Mouse (Mus musculus): Measurements from ENCODE around the gene Rfxank.

Rfxank gene

DNA sequence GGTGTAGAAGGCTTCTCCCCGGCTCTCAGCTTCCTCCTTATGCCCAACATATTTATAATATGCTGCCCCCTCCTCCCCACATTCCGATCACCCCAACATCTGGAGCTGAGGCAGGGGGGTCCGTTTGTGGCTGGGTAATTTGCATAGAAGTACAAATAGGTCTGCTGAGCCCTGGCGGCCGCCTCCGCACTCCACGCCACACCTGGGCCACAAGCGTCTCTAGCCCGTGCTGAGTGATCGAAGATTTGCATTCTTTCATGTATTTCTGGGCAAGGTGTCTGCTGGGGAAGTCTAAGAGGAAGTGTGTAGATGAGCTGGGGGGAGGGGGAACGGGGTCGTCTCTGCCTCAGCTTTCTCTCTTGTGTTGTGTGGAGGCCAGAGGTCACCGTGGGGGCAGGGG, 21.1 kb upstream of the Rfxank start:
- no peak for TF ChIP-seq GATA4 (IDR thresholded peaks at IDR 0.05; ENCODE audit: insufficient replicate concordance, low read length)

DNA sequence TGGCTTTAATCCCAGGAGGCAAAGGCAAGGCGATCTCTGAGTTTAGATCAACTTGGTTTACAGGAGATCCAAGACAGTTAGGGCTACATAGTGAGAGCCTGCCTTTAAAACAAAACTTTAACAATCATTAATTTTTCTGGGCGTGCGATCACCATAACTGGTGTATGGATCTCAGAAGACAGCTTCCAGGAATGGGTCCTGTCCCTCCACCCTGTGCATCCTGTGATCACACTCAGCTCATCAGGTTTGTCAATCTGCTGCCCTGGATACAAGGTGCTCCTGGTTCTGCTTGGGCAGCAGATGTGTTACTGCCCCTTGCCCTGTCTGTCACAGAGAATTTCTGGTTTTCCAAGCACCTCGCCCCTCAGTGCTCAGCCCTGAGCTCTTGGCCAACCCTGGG, 20.3 kb upstream of the Rfxank start:
- TF ChIP-seq GATA4 (IDR thresholded peaks at IDR 0.05; ENCODE audit: insufficient replicate concordance, low read length) = no peak

DNA sequence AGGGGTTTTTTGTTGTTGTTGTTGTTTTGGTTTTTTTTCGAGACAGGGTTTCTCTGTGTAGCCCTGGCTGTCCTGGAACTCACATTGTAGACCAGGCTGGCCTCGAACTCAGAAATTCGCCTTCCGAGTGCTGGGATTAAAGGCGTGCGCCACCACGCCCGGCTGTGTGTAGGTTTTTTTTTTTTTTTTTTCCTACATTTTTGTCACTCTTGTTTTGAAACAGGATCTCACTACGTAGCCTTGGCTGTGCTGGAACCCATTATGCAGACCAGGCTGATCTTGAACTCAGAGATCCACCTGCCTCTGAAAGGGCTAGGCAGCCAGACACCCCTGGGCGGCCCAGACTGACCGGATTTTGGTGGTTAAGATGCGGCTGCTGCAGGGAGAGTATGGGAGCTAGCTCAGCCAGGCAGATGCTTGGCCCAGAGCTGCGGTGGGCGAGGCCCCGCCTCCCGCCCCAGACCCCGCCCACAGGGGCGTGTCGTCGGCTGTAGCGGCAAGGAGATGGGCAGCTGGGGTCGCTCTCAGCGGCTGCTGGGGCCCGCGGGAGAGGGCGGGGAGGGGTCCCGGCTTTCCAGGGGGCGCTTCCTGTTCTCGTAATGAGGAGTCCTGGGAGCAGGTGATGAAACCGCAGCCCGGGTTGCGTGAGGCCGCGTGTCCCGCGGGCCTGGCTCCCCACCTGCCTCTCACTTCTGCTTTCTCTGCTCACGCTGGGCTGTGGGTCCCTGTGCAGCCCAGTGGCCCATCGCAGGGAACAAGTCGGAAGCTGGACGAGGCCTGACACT, 19.3 kb upstream of the Rfxank start:
- TF ChIP-seq GATA4 (IDR thresholded peaks at IDR 0.05; ENCODE audit: insufficient replicate concordance, low read length) = no peak

DNA sequence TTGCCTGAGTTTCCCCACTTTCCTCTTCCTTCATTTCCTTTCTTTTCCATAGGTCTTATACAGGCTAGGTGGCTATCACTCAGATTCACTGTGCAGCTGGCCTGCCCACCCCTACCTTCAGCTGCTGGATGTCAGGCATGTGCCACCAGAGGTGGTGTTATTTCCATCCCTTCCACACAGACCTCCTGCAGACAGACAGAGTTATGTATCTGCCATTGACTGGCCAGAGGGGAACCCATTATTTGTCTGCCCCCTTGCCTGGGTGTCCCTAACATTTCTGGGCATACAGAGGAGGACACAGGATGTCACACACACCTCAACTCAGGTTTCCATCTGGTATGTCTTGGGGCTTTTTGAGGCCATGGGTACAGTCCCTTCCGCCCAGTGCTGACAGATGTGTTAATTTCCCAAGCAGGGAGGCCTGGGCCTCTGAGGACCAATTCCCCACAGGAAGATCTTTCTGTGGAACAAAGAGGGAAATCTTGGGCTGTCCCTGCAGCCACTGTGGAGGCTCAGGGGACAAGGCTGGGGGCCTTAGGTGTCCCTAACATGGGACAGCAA, 18.4 kb upstream of the Rfxank start:
- TF ChIP-seq GATA4 (IDR thresholded peaks at IDR 0.05; ENCODE audit: insufficient replicate concordance, low read length) = no peak

DNA sequence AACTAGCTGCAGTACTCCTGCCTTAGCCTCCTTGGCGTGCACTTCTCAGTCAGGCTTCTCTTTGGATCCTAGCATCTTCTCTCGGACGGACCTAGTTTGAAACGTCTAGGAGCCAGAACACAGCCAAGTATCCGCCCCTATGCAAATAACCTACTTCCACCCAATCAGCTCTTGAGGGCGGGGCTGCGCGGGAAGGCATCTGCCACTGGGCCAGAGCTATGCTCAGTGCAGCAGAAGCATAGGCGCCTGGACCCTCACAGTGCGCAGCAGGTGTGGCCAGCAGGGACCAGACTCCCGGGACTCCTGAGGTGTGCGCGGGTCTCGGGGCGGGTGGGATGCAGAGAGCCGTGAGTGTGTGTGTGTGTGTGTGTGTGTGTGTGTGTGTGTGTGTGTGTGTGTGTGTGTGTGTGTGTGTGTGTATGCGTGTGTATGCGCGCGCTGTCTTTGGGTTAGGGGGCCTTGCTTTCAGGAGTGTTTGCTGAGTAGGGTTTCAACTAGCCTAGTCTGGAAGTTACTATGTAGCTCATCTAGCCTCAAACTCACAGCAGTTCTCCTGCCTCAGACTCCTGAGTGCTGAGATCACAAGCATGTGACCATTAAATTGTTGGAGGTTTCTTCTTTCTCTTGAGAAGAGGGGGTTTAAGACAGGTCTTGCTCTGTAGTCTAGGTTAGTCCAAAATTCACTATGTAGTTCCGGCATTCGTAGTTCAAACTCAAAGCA, 13.7 kb upstream of the Rfxank start:
- no peak for TF ChIP-seq GATA4 (IDR thresholded peaks at IDR 0.05; ENCODE audit: insufficient replicate concordance, low read length)

DNA sequence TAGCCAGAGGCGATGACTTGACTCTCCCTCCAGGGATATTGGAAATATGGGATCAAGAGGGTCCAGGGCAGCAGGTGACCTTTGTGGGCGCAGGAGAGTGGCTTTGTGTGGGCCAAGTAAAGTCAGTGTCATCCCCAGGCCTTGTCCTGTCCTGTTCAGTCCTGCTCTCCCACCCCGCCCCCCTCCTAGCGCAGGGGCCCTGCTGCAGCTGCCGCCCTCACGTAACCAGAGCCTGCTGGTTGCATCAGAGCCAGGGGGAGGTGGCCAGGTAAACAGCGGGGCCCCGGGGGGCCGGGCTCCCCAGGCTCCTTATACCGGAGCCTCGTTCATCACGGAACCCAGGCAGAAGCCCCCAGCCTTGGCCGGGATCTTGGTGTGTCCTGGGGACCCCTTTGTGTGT, 11.2 kb upstream of the Rfxank start:
- no peak for TF ChIP-seq GATA4 (IDR thresholded peaks at IDR 0.05; ENCODE audit: insufficient replicate concordance, low read length)

DNA sequence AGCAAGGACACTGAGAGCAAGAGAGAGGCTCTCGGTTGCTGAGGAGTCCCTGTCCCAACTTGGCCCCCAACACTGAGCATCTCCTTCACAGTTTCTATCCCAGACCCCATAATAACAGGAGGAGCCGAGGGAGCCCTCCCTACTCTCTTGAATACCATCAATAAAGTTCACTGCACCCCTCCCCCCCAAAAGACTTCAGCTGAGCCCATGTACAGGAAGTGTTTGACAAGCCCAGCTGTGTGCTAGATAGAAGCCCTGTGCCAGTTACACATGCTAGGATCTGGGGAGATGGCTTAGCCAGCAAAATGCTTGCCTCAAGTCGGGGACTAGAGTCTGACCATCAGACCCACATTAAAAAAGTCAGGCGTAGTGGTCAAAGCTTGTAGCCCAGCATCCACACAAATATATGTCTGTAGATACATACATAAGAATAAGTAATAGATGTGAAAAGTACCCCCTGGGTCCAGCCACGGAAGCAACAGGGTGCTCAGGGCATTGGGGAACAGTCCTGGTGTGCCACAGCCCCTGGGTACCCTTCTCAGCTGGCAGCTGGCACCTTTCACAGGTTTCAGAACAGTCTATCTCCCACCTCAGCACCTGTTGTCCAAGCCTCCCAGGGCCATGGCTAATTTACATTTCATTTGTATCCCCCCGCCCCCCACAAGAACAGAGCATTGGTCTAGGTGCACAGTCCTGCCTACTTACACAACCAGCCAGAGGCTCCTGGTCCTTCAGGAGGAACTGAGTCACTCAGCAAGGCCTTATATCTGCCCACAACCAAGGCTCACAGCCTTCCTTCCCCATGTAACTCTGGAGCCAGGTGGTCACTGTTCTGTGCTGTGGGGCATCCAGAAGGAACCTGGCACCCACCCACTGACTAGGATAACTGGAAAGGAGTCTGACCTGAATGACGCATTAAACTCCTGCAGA, 9.0 kb upstream of the Rfxank start:
- TF ChIP-seq GATA4 (IDR thresholded peaks at IDR 0.05; ENCODE audit: insufficient replicate concordance, low read length) = no peak

DNA sequence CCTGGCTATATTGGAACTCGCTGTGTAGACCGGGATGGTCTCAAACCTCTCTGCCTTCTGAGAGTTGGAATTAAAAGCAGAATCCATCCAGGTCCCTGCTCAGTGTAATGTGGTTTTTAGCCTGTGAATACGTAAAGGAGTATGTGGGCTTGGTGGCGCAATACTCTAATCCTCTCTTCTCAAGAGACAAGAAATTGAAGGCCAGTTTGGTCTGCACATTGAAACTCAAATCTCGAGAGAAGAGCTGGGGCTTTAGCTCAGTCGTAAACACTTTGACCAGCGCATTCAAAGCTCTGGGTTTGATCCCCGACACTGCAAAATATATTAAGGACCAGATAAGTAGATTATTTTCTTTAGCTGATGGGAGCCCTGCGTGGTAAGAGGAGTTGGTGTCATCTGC, 1.0 kb upstream of the Rfxank start:
- no peak for TF ChIP-seq GATA4 (IDR thresholded peaks at IDR 0.05; ENCODE audit: insufficient replicate concordance, low read length)

DNA sequence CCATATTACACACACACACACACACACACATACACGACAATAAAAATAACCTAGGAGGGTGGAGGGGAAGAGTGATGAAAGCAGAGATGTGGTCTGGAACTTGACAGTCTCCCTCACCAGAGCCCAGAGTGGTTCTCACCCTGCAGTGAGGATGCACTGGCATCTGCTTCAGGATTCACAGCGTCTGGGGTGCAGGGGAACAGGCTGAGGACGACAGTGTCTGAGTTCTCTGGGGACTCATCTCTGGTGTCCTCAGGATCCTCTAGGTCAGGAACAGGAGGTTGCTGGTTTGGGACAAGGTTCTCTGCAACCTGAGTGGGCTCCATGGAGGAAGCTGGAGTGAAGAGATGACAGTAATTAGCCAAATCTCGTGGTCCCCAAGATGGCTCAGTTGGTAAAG, 1.1 kb downstream of the Rfxank start:
- TF ChIP-seq GATA4 (IDR thresholded peaks at IDR 0.05; ENCODE audit: insufficient replicate concordance, low read length) = no peak

DNA sequence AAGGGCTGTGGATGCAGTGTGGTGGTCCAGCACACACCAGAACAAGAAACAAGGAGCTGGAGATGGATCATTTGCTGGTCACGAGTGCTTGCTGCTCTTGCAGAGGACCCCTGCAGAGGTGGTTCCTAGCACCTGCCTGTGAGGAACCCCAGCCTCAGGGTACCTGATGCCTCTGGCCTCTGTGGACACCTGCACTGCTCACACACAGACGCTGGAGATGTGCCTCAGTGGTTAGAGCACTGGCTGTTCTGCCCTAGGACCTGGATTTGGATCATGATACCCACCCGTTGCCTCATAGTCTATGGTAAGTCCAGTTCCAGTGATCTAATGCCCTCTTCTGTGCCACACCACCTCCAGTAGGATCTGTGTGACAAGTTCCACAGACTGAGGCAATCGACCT, 2.4 kb downstream of the Rfxank start:
- TF ChIP-seq GATA4 (IDR thresholded peaks at IDR 0.05; ENCODE audit: insufficient replicate concordance, low read length) = no peak

DNA sequence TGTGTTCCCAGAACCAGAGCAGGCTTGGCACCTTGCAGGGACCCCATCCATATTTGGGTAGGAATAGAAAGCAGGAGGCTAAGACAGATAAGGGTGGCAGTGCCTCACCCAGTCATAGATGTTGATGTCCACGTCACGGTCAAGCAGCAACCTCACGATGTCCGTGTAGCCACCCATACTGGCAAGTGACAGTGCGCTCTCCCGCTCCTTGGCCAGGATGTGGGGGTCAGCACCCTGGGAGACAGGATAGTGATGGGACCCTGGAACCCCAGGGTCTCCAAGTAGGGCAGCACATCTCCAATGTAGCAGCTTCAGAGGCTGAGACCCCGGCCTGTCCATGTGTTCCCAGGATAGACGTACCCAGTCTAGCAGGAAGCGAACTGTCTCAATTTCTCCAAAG, 4.0 kb downstream of the Rfxank start:
- TF ChIP-seq GATA4 (IDR thresholded peaks at IDR 0.05; ENCODE audit: insufficient replicate concordance, low read length) = no peak

DNA sequence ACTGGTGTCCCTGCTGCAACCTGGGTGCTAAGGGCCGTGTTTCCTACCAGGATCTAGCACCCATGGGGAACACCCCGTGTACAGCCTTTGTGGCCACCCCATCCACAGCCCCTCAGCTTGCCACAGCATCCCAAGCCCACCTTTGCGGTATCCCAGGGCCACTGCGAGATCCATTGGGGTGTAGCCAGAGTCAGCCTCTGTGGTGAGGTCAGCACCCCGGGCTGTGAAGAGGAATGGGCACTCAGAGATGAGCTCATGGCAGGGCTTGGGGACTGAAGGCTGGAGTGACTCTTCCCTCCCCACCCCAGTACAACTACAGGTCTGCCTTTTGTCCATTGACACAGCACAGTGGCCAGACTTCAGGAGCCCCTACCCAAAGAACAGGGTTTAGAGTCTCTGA, 4.9 kb downstream of the Rfxank start:
- TF ChIP-seq GATA4 (IDR thresholded peaks at IDR 0.05; ENCODE audit: insufficient replicate concordance, low read length) = no peak

DNA sequence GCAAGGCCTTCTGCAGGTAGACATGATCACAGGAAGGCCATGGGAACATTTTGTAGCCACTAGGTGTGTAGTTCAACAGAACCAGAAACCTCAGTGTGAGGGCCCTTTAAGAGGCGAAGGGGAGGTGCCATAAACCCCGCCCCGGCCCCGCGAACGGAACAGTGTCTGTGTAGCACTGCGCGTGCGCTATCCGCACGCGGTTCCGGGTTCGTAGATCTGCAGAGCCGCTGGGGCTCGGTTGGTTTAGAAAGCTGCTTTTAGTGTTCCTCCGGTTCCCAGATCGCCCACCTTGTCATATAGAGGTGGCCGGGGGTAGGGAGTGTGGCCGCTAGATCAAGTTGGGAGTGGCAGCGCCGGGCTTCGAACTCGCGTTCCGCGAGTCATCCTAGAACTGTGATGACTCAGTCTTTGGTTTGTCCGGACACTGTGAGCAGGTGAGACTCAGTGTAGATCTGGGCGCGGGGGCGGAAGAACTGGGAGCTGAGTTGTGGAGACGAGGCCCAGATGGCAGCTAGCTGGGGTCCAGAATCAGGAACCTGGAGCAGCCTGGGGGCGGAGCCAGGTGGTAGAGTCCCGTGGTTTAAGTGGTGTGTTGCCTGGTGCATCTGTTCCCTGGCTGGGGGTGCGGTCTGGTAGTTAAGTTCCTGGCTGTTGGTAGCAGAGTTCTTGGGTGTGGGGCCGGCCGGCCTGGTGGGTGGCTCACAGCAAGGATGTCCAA, 7.6 kb downstream of the Rfxank start, which contains the start of gene Nr2c2ap:
Gene Nr2c2ap (plus strand): TSS at position 168 of the 718 bp plus-strand sequence.
- TF ChIP-seq GATA4 (IDR thresholded peaks at IDR 0.05; ENCODE audit: insufficient replicate concordance, low read length) = peak; percentile 10; the same call in 1 of the 2 replicates

DNA sequence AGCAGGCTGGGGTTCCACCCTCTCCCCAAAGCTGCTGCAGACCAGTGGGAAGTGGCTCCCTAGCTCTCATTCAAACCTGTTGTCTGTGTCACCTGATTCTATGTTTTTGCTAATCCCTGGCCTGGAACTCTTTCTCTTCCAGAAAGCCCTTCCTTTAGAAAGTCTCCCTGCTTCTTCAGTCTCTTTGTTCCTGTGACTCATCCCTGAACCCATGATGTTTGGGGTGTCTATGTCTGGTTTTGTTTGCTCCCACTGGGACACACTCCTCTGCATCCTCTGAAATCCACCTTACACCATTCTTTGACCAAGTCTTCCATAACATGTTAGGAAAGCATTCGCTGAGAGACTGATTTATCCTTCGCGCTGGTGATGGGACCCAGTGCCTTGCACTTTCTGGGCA, 8.9 kb downstream of the Rfxank start:
- no peak for TF ChIP-seq GATA4 (IDR thresholded peaks at IDR 0.05; ENCODE audit: insufficient replicate concordance, low read length)
